Mouse (Mus musculus): ENCODE results near the gene Cep350.

GRCm38 (mm10) chr1:155989387-155989786 is 16.3 kb upstream of the Cep350 start:
- TF ChIP-seq CTCF (IDR thresholded peaks at IDR 0.05) (no peak), EP300 (IDR thresholded peaks at IDR 0.05) (no peak)

Data from lung, postnatal 0 days (tissue).